Mouse (Mus musculus): ENCODE results near the gene Plscr1.

GRCm38 (mm10) chr9:92210386-92210967, 39.1 kb upstream of the Plscr1 start:
- no peak for TF ChIP-seq MAFK (IDR thresholded peaks at IDR 0.05; ENCODE audit: insufficient read depth, low read depth, low read length)
- TF ChIP-seq ZNF384 (IDR thresholded peaks at IDR 0.05; ENCODE audit: low read depth, low read length) = no peak
- no peak for TF ChIP-seq HCFC1 (IDR thresholded peaks at IDR 0.05; ENCODE audit: borderline replicate concordance, insufficient read depth, low read length)
